Mouse (Mus musculus): ENCODE measurements around the gene Dhrs9.
"Not testable (repeated sequence)": the region's sequence is repeated elsewhere in the genome, so short reads cannot be mapped to it uniquely, and the experiment has no call there.

GRCm38 (mm10) chr2:69331523-69331922, 48.7 kb upstream of the Dhrs9 start:
- not testable (repeated sequence) for TF ChIP-seq POLR2A (IDR thresholded peaks at IDR 0.05; ENCODE audit: borderline replicate concordance, extremely low read depth, insufficient read depth, insufficient read length, poor library complexity, severe bottlenecking); CTCF (IDR thresholded peaks at IDR 0.05; ENCODE audit: borderline replicate concordance, extremely low read depth, insufficient read depth, insufficient read length)
